Mouse (Mus musculus) C2C12 (cell line): ENCODE measurements at regions not wholly inside any gene's neighbourhood (a gene's known extent, or its start where the extent isn't known, plus 50 kb on each side); places are given as distances from the start of the nearest gene placed in this dataset.

Experiments used
- CEBPB ChIP-seq: IDR thresholded peaks from one replicate; pipeline ENCODE4 v1.6.1; 2011; ENCODE audit warnings: low read depth, mild to moderate bottlenecking, control low read depth, moderate library complexity
- CTCF ChIP-seq: IDR thresholded peaks from one replicate; pipeline ENCODE4 v1.5.1; 2011; ENCODE audit not compliant: control insufficient read depth, insufficient read depth, insufficient read length
- FOSL1 ChIP-seq: IDR thresholded peaks from one replicate; pipeline ENCODE4 v1.8.0; 2011; ENCODE audit warnings: mild to moderate bottlenecking, low read length; ENCODE audit not compliant: poor library complexity, insufficient read depth, severe bottlenecking
- MAX ChIP-seq: IDR thresholded peaks from one replicate; pipeline ENCODE4 v1.6.1; 2011; ENCODE audit warnings: mild to moderate bottlenecking, control low read depth
- MYOD1 ChIP-seq: IDR thresholded peaks from one replicate; pipeline ENCODE4 v1.6.1; 2011; ENCODE audit warnings: low read depth; ENCODE audit not compliant: control insufficient read depth, insufficient read length
- MYOG ChIP-seq: IDR thresholded peaks from one replicate; pipeline ENCODE4 v1.6.1; 2011; ENCODE audit not compliant: control insufficient read depth, insufficient read length; ENCODE audit errors: extremely low read depth
- USF1 ChIP-seq: IDR thresholded peaks from one replicate; pipeline ENCODE4 v1.6.1; 2011; ENCODE audit warnings: low read depth, mild to moderate bottlenecking, control low read depth, moderate library complexity

DNA sequence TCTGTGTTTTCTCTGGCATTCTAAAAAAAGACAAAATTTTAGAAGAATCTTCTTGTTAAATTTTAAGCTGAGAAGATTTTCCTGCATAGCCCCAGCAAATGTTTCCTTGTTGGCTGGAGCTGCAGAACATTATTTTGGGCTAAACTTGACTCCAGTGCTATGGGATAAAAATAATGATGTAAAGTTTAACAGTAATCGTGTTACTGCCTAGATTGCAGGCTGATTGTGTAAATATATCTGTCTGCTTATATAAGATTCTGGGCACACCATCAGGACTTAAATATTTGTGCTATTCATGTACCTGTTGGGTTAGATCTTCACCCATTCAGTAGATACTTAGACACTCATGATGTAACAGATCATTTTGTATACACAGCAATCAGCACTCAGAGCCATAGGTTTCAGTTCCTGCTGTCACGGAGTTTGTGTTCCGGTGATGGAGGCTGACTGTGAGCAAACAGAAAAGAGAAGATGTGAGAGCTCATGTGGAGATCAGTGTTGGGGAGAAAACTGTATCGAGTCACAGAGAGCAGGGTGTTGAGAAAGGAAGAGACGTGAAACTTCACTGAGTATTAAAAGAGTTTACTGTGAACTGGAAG, 561.1 kb upstream of the Camk1g start:
- TF ChIP-seq CTCF (no peak), MAX (no peak), USF1 (no peak), CEBPB (no peak), MYOD1 (no peak), MYOG (no peak), FOSL1 (no peak)
